13 mouse cellular contexts compared by ENCODE assay signal in genomic region chr16:38688531-38689264, GRCm38 (mm10). TPM values are rescaled to one million over a fixed set of nuclear protein-coding genes. Genes with fewer than 3 reads are reported as not detected.
DNase-seq lines count a peak whose midpoint lies in the region; ATAC-seq lines count a peak whose summit lies in the region.
"Had no signal": no experiment of that assay in that cellular context is flagged by ENCODE, and none has a peak within 500 bp of the region (broad histone marks: within the 10 kb centered on the region; RNA-seq: fewer than 3 reads in every experiment).

No protein-coding gene starts in this region.

- peaks cover 4% of the 10 kb centered on the region; the same call in 1 of the 2 replicates for H3K36me3 ChIP-seq in embryonic facial prominence, embryonic 13.5 days
- no peaks in the 10 kb centered on the region for H3K36me3 ChIP-seq in embryonic facial prominence, embryonic 10.5 days (replicated peaks)
- no peaks in the 10 kb centered on the region for H3K36me3 ChIP-seq in midbrain, embryonic 11.5 days (ENCODE audit: control insufficient read depth, insufficient read depth, low read length)
- no peaks in the 10 kb centered on the region for H3K36me3 ChIP-seq in midbrain, embryonic 15.5 days (replicated peaks)
- H3K36me3 ChIP-seq in heart, embryonic 11.5 days (ENCODE audit: control insufficient read depth, insufficient read depth, low read length): peaks cover 7% of the 10 kb centered on the region; the same call in 1 of the 2 replicates
- H3K36me3 ChIP-seq: forebrain, embryonic 12.5 days; neural tube, embryonic 12.5 days had no signal

- H3K4me2 ChIP-seq in embryonic facial prominence, embryonic 13.5 days: peak overlapping the region; percentile 32; the same call in 1 of the 2 replicates
- no peak overlapping the region for H3K4me2 ChIP-seq in midbrain, embryonic 11.5 days
- H3K4me2 ChIP-seq in midbrain, embryonic 15.5 days: no peak overlapping the region
- no peak overlapping the region for H3K4me2 ChIP-seq in heart, embryonic 11.5 days
- H3K4me2 ChIP-seq: forebrain, embryonic 12.5 days; neural tube, embryonic 12.5 days had no signal

- WGBS in embryonic facial prominence, embryonic 13.5 days: 79% methylated on average over 12 of the region's 12 CpGs
- WGBS in embryonic facial prominence, embryonic 10.5 days: 91% methylated on average over 12 of the region's 12 CpGs
- WGBS in midbrain, embryonic 11.5 days: 92% methylated on average over 12 of the region's 12 CpGs
- 83% methylated on average over 12 of the region's 12 CpGs for WGBS in midbrain, embryonic 15.5 days
- WGBS in heart, embryonic 11.5 days (ENCODE audit: insufficient replicate concordance): 76% methylated on average over 12 of the region's 12 CpGs

- H3K4me3 ChIP-seq in embryonic facial prominence, embryonic 13.5 days: no peak overlapping the region
- H3K4me3 ChIP-seq in embryonic facial prominence, embryonic 10.5 days: no peak overlapping the region
- no peak overlapping the region for H3K4me3 ChIP-seq in midbrain, embryonic 11.5 days (ENCODE audit: low read depth, low read length)
- no peak overlapping the region for H3K4me3 ChIP-seq in midbrain, embryonic 15.5 days
- H3K4me3 ChIP-seq in heart, embryonic 11.5 days (ENCODE audit: low read depth, low read length): no peak overlapping the region
- H3K4me3 ChIP-seq: forebrain, embryonic 12.5 days; neural tube, embryonic 12.5 days had no signal

- H3K4me1 ChIP-seq in embryonic facial prominence, embryonic 13.5 days: peaks cover 40% of the 10 kb centered on the region
- peaks cover 11% of the 10 kb centered on the region for H3K4me1 ChIP-seq in embryonic facial prominence, embryonic 10.5 days
- H3K4me1 ChIP-seq in midbrain, embryonic 11.5 days (ENCODE audit: control insufficient read depth, insufficient read depth, low read length): no peaks in the 10 kb centered on the region
- no peaks in the 10 kb centered on the region for H3K4me1 ChIP-seq in midbrain, embryonic 15.5 days
- peaks cover 33% of the 10 kb centered on the region for H3K4me1 ChIP-seq in heart, embryonic 11.5 days (ENCODE audit: control insufficient read depth, insufficient read depth, low read length)
- H3K4me1 ChIP-seq: forebrain, embryonic 12.5 days; neural tube, embryonic 12.5 days had no signal

- H3K27ac ChIP-seq in embryonic facial prominence, embryonic 13.5 days: peak overlapping the region; percentile 82; the same call in 1 of the 2 replicates
- H3K27ac ChIP-seq in embryonic facial prominence, embryonic 10.5 days (replicated peaks): no peak overlapping the region
- no peak overlapping the region for H3K27ac ChIP-seq in midbrain, embryonic 11.5 days (ENCODE audit: low read depth, low read length)
- no peak overlapping the region for H3K27ac ChIP-seq in midbrain, embryonic 15.5 days
- H3K27ac ChIP-seq in heart, embryonic 11.5 days (ENCODE audit: low read depth, low read length): peak overlapping the region; percentile 15; the same call in 1 of the 2 replicates
- H3K27ac ChIP-seq: forebrain, embryonic 12.5 days; neural tube, embryonic 12.5 days had no signal

- no peaks in the 10 kb centered on the region for H3K9me3 ChIP-seq in embryonic facial prominence, embryonic 13.5 days
- no peaks in the 10 kb centered on the region for H3K9me3 ChIP-seq in embryonic facial prominence, embryonic 10.5 days
- no peaks in the 10 kb centered on the region for H3K9me3 ChIP-seq in midbrain, embryonic 11.5 days (ENCODE audit: control insufficient read depth, low read length)
- H3K9me3 ChIP-seq in midbrain, embryonic 15.5 days: no peaks in the 10 kb centered on the region
- H3K9me3 ChIP-seq in heart, embryonic 11.5 days (replicated peaks; ENCODE audit: control insufficient read depth, low read length): no peaks in the 10 kb centered on the region
- H3K9me3 ChIP-seq: forebrain, embryonic 12.5 days; neural tube, embryonic 12.5 days had no signal

- no peak overlapping the region for H3K9ac ChIP-seq in embryonic facial prominence, embryonic 13.5 days
- no peak overlapping the region for H3K9ac ChIP-seq in midbrain, embryonic 11.5 days (ENCODE audit: low read length)
- H3K9ac ChIP-seq in midbrain, embryonic 15.5 days: no peak overlapping the region
- H3K9ac ChIP-seq in heart, embryonic 11.5 days (ENCODE audit: low read depth, low read length): no peak overlapping the region
- H3K9ac ChIP-seq: forebrain, embryonic 12.5 days; neural tube, embryonic 12.5 days had no signal

- DNase-seq in embryonic facial prominence, embryonic 10.5 days (ENCODE audit: low spot score): no peak
- peak; percentile 53 for DNase-seq in midbrain, embryonic 11.5 days (ENCODE audit: low spot score, missing footprints)
- peak; percentile 86 for DNase-seq in skeletal muscle tissue, adult 2 months (ENCODE audit: low read depth, low spot score)
- no peak for DNase-seq in urinary bladder, postnatal 36 days (ENCODE audit: low spot score in 2 of 2)
- no peak for DNase-seq in left cerebral cortex, adult 11 months (ENCODE audit: low spot score)
- DNase-seq: B cell, adult 2 months; kidney, adult 18-20 months; layer of hippocampus, adult 9-11 months had no signal

- no peak for ATAC-seq in embryonic facial prominence, embryonic 13.5 days (ENCODE audit: insufficient number of reproducible peaks, insufficient read depth, low FRiP score, low TSS enrichment, low read depth)
- no peak for ATAC-seq in midbrain, embryonic 11.5 days (ENCODE audit: low FRiP score)
- ATAC-seq in midbrain, embryonic 15.5 days (replicated peaks): no peak
- no peak for ATAC-seq in heart, embryonic 11.5 days (replicated peaks; ENCODE audit: insufficient number of reproducible peaks, low FRiP score, low TSS enrichment)

- no peaks in the 10 kb centered on the region for H3K27me3 ChIP-seq in embryonic facial prominence, embryonic 13.5 days
- H3K27me3 ChIP-seq in embryonic facial prominence, embryonic 10.5 days (replicated peaks; ENCODE audit: low read depth, poor library complexity, severe bottlenecking): no peaks in the 10 kb centered on the region
- H3K27me3 ChIP-seq in midbrain, embryonic 11.5 days (ENCODE audit: control insufficient read depth, insufficient read depth, low read length): no peaks in the 10 kb centered on the region
- no peaks in the 10 kb centered on the region for H3K27me3 ChIP-seq in midbrain, embryonic 15.5 days (replicated peaks)
- no peaks in the 10 kb centered on the region for H3K27me3 ChIP-seq in heart, embryonic 11.5 days (ENCODE audit: control insufficient read depth, insufficient read depth, low read length)
- H3K27me3 ChIP-seq: forebrain, embryonic 12.5 days; neural tube, embryonic 12.5 days had no signal

RNA-seq across cellular contexts. Expression of gene Arhgap31, which starts 24.4 kb away (rescaled TPM):
- polyA plus RNA-seq in embryonic facial prominence, embryonic 13.5 days (2015; fragmentation: Nextera tagmentation; extraction: Ambion mirVana): 14.0 and 15.5 TPM in 2 replicates
- 9.6 and 12.0 TPM in 2 replicates for polyA plus RNA-seq in embryonic facial prominence, embryonic 10.5 days (2016; fragmentation: Nextera tagmentation; extraction: Ambion mirVana)
- 7.1 and 8.4 TPM in 2 replicates for polyA plus RNA-seq in midbrain, embryonic 11.5 days (2014; fragmentation: Nextera tagmentation; extraction: Ambion mirVana)
- polyA plus RNA-seq in midbrain, embryonic 15.5 days (2015; fragmentation: Nextera tagmentation; extraction: Ambion mirVana): 5.8 and 6.1 TPM in 2 replicates
- polyA plus RNA-seq in heart, embryonic 11.5 days (2014; fragmentation: Nextera tagmentation; extraction: Ambion mirVana): 33.9 and 35.8 TPM in 2 replicates

RNA-seq across cellular contexts. Expression of gene B4galt4, which starts 53.4 kb away (rescaled TPM):
- 23.1 and 29.1 TPM in 2 replicates for polyA plus RNA-seq in embryonic facial prominence, embryonic 13.5 days (2015; fragmentation: Nextera tagmentation; extraction: Ambion mirVana)
- polyA plus RNA-seq in embryonic facial prominence, embryonic 10.5 days (2016; fragmentation: Nextera tagmentation; extraction: Ambion mirVana): 26.2 and 27.8 TPM in 2 replicates
- polyA plus RNA-seq in midbrain, embryonic 11.5 days (2014; fragmentation: Nextera tagmentation; extraction: Ambion mirVana): 26.4 and 29.9 TPM in 2 replicates
- 30.0 and 33.4 TPM in 2 replicates for polyA plus RNA-seq in midbrain, embryonic 15.5 days (2015; fragmentation: Nextera tagmentation; extraction: Ambion mirVana)
- polyA plus RNA-seq in heart, embryonic 11.5 days (2014; fragmentation: Nextera tagmentation; extraction: Ambion mirVana): 31.0 and 33.8 TPM in 2 replicates

Comparison
In these comparisons a context has a peak if more than half of its experiments do, and no peak if none do; other contexts are left out.
1. H3K27ac ChIP-seq: peak in embryonic facial prominence, embryonic 13.5 days (single experiment) and heart, embryonic 11.5 days (single experiment); none in embryonic facial prominence, embryonic 10.5 days (single experiment), midbrain, embryonic 11.5 days (single experiment) and midbrain, embryonic 15.5 days (single experiment).
2. DNase-seq: peak in midbrain, embryonic 11.5 days (single experiment) and skeletal muscle tissue, adult 2 months (single experiment); none in embryonic facial prominence, embryonic 10.5 days (single experiment), urinary bladder, postnatal 36 days (0 of 2) and left cerebral cortex, adult 11 months (single experiment).